Mouse (Mus musculus) G1E (cell line): ENCODE measurements around the gene Ascl5. TPM values are rescaled to one million over a fixed set of nuclear protein-coding genes. Genes with fewer than 3 reads are reported as not detected.

ENCODE experiments used
- ATAC-seq: 2 replicates; pipeline ENCODE4 v1.8.0; 2016; ENCODE audit warnings: mild to moderate bottlenecking; ENCODE audit not compliant: insufficient number of reproducible peaks, poor library complexity, low FRiP score, severe bottlenecking; ENCODE audit errors: extremely low read depth
- DNase-seq: peaks from one replicate; pipeline ENCODE4 v3.0.0; 2012; ENCODE audit warnings: low spot score
- H3K27me3 ChIP-seq: 2 replicates; pipeline ENCODE4 v1.6.1; 2012; ENCODE audit warnings: mild to moderate bottlenecking, low read length, inconsistent platforms; ENCODE audit not compliant: insufficient read depth
- H3K36me3 ChIP-seq: replicated peaks from 2 replicates; pipeline ENCODE3; 2012; ENCODE audit warnings: mild to moderate bottlenecking, inconsistent platforms
- H3K4me1 ChIP-seq: 2 replicates; pipeline ENCODE4 v1.6.1; 2012; ENCODE audit warnings: low read depth, low read length, inconsistent platforms, mixed read lengths; ENCODE audit not compliant: insufficient read depth
- H3K4me3 ChIP-seq: 2 replicates; pipeline ENCODE4 v1.5.1; 2012; ENCODE audit warnings: low read depth, mild to moderate bottlenecking, inconsistent platforms, low read length, moderate library complexity, mixed read lengths
- H3K9me3 ChIP-seq: replicated peaks from 2 replicates; pipeline ENCODE4 v1.6.1; 2012; ENCODE audit warnings: inconsistent platforms
- CTCF ChIP-seq: IDR thresholded peaks from 2 replicates; pipeline ENCODE4 v1.5.1; 2012; ENCODE audit warnings: low read depth, low read length, inconsistent platforms, mixed read lengths
- GATA1 ChIP-seq: IDR thresholded peaks from 2 replicates; pipeline ENCODE4 v1.6.1; 2012; ENCODE audit warnings: borderline replicate concordance, low read length, inconsistent platforms, mixed read lengths
- GATA2 ChIP-seq: IDR thresholded peaks from 2 replicates; pipeline ENCODE4 v1.6.1; 2012; ENCODE audit warnings: low read depth, low read length, inconsistent platforms, borderline replicate concordance
- POLR2AphosphoS5 ChIP-seq: IDR thresholded peaks from 2 replicates; pipeline ENCODE4 v1.6.1; 2012; ENCODE audit warnings: low read depth, low read length, inconsistent platforms; ENCODE audit not compliant: insufficient replicate concordance
- TAL1 ChIP-seq: conservative IDR thresholded peaks from 2 replicates; pipeline ENCODE4 v1.6.1; 2012; ENCODE audit warnings: low read depth, low read length, inconsistent platforms, mixed read lengths
- polyA plus RNA-seq: library from polyadenylated mRNA; stranded (reverse); fragments of >175 nt; gene quantifications from 2 replicates; pipeline ENCODE4 v1.2.3, GENCODE M21; 2012
- total RNA-seq, 2 experiments: library from RNA; stranded (forward) in 1 of 2; stranded (reverse) in 1 of 2; fragments of 200-1000 nt in 1 of 2; fragments of >200 nt in 1 of 2; fragmentation: Nextera tagmentation in 1 of 2; gene quantifications; 2 replicates each; pipeline ENCODE4 v1.2.3; 2014 to 2017

Ascl5 gene
- total and polyA plus RNA-seq, 3 experiments: not detected

- DNase-seq (no peak), ATAC-seq (no peak)
- no peak overlapping the region for H3K4me3 ChIP-seq
- no peaks in the 10 kb centered on the region for H3K36me3 ChIP-seq
- H3K9me3 ChIP-seq: no peaks in the 10 kb centered on the region
- TF ChIP-seq GATA1 (no peak), POLR2AphosphoS5 (no peak), CTCF (no peak), TAL1 (no peak), GATA2 (no peak)
- H3K27me3 ChIP-seq: peaks cover 84% of the 10 kb centered on the region
- H3K4me1 ChIP-seq: no peaks in the 10 kb centered on the region
These were observed 10.6 kb downstream of the Ascl5 start for GRCm38 (mm10) chr1:136061041-136061789.

DNA sequence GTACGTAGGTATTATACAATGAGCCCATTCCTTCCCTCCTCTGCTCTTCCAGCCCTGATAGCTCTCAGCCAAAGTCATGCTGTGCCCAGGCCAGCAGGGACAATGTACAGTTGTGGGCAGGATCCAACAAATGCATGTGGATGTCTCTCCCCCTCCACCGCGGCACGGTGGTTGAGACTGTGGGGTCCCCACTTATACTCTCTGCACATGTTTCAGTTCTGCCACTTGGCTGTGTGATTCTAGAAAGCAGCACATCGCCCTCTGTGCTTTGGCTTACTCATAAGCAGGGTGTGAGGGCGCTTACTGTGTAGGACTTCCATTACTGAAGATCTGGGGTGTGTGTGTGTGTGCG lies 11.2 kb downstream of the Ascl5 start:
- TF ChIP-seq TAL1 (no peak), POLR2AphosphoS5 (no peak), GATA1 (no peak), GATA2 (no peak), CTCF (no peak)
- peaks cover 84% of the 10 kb centered on the region for H3K27me3 ChIP-seq
- H3K4me3 ChIP-seq: no peak overlapping the region
- no peaks in the 10 kb centered on the region for H3K4me1 ChIP-seq
- ATAC-seq (no peak), DNase-seq (no peak)
- H3K9me3 ChIP-seq: no peaks in the 10 kb centered on the region
- H3K36me3 ChIP-seq: no peaks in the 10 kb centered on the region

DNA sequence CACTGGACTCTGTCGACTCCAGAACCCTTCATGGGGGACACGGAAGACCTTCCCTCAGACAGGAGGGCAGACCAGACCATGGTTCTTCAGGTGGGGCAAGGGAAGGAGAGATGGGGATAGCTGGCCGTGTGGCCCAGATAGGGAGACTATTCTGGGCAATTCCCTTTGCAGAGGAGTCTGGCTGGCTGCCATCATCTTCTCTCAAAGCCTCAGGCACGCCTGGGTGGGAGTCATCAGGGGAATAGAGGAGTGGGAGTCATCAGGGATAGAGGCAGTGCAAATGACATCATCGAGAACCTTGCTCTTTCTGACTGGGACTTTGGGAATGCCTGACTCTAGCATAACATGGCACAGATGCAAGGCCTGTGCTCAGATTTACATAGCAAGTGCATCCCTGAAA lies 13.4 kb downstream of the Ascl5 start:
- no peak overlapping the region for H3K4me3 ChIP-seq
- H3K4me1 ChIP-seq: no peaks in the 10 kb centered on the region
- H3K36me3 ChIP-seq: no peaks in the 10 kb centered on the region
- ATAC-seq (no peak), DNase-seq (no peak)
- TF ChIP-seq POLR2AphosphoS5 (no peak), GATA1 (no peak), TAL1 (no peak), GATA2 (no peak), CTCF (no peak)
- H3K9me3 ChIP-seq: no peaks in the 10 kb centered on the region
- peaks cover 80% of the 10 kb centered on the region for H3K27me3 ChIP-seq

DNA sequence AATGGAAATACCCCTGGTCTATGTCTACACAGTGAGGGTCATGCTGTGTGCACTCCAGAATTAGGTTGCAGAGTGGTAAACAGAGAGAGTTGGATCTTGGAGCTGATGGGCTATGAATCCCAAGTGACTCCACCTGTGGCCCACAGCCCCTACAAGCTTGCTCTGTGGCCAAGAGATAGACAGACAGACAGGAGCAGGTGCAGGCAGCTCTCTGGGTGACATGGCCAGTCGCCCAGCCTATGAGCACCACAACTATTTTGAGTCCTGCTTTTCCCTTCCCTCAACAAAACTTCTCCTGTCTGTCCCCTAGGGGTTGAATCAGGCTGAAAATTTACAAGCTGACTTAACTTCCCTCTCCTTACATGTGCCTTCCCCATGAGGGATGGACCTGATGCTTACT lies 16.0 kb downstream of the Ascl5 start:
- no peak for TF ChIP-seq TAL1
- no peak for TF ChIP-seq GATA1
- no peak for TF ChIP-seq GATA2
- no peak for TF ChIP-seq POLR2AphosphoS5
- TF ChIP-seq CTCF: no peak
- DNase-seq (no peak), ATAC-seq (no peak)
- Histone ChIP-seq H3K4me3 (no peak overlapping the region), H3K4me1 (no peaks in the 10 kb centered on the region), H3K9me3 (no peaks in the 10 kb centered on the region), H3K27me3 (peaks cover 79% of the 10 kb centered on the region), H3K36me3 (no peaks in the 10 kb centered on the region)

DNA sequence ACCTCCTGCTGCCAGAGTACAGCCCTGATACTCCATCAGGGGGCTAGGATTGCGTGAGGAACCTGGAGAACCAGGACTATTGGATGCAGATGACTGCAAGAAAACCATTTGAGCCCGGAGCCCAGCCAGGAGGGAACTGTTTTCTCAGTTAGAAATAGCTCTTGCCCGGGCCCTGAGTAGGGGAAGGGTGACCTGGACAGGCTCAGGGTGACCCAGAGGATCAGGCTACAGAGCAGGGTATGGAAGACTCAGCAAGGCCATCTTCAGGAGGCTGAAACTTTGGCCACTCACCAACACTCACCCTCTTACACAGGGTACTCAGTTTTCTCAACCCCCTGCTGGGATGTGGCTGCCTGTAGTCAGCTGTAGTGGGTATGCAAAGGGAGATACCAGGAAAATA lies 17.0 kb downstream of the Ascl5 start:
- DNase-seq (no peak), ATAC-seq (no peak)
- TF ChIP-seq GATA2 (no peak), POLR2AphosphoS5 (no peak), GATA1 (no peak), CTCF (no peak), TAL1 (no peak)
- Histone ChIP-seq H3K27me3 (peaks cover 84% of the 10 kb centered on the region), H3K9me3 (no peaks in the 10 kb centered on the region), H3K36me3 (no peaks in the 10 kb centered on the region), H3K4me3 (no peak overlapping the region), H3K4me1 (no peaks in the 10 kb centered on the region)

- H3K4me1 ChIP-seq: peaks cover 6% of the 10 kb centered on the region; the same call in 1 of the 2 replicates
- TF ChIP-seq CTCF (peak; percentile 88), TAL1 (no peak)
- ATAC-seq (peak; percentile 57), DNase-seq (peak; percentile 55)
- no peaks in the 10 kb centered on the region for H3K9me3 ChIP-seq
- no peaks in the 10 kb centered on the region for H3K36me3 ChIP-seq
- H3K4me3 ChIP-seq: no peak overlapping the region
- H3K27me3 ChIP-seq: peaks cover 67% of the 10 kb centered on the region
These were observed 25.5 kb downstream of the Ascl5 start for GRCm38 (mm10) chr1:136076086-136076485.
